Mouse (Mus musculus) embryo, embryonic 11 days (tissue): ENCODE measurements around the gene Uimc1.
"Not testable (repeated sequence)": the region's sequence is repeated elsewhere in the genome, so short reads cannot be mapped to it uniquely, and the experiment has no call there.

Experiments used
- DNase-seq: peaks from one replicate; pipeline ENCODE4 v3.0.0-alpha.2; 2015

Uimc1 gene

DNA sequence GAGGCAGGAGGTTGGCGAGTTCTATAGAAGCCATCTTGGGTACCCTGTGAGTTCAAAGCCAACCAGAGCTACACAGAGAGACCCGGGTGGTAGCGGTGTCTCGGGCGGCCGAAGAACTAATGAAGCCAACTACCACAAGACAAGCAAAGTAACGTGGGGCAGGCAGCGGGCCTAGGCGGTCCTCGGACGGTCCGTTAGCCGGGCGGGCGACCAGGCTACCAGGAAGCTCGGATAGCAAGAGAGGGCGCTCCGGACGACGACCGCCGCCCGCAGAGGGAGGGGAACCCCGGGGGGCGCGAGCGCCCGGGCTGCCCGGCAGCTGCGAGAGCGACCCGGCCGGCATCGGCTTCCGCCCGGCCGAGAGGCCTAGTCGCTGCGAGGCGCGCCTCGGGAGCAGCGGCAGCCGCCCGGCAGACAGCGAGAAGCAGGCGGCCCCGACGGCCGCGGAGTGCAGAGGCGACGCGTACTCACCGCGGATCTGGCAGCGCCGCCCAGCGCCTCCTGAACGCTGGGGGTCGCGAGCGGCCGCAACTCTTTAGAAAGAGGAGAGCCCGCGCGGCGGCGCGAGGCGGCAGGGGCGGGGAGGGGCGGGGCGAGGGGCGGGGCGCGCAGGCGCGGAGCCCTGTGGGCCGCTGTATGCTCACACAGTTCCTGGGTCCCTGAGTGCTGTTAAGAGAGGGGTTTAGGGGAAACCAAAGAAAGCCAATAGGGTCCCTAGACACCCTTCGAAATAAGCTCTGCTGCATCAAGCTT, at the start of gene Uimc1:
Gene Uimc1 (minus strand): TSS at position 575 of the 753 bp plus-strand sequence.
- DNase-seq: peak; percentile 96

DNA sequence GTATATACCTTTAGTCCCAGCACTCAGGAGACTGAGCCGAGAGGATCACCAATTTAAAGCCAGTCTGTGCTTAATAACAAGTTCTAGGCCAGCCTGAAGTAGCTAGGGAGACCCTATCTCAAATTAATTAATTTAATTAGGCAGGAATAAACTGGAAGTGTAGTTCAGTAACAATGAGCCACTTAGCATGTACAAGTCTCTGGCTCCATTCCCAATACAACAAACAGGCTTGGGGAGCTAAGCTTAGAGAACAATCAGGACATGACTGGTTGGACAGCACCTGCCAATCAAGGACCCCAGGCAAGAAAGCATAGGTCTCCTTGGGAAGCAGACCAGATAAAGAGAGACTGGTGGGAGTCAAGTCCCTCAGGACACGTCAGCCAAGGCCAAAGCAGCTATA, 40.2 kb upstream of the Uimc1 start:
- no peak for DNase-seq

DNA sequence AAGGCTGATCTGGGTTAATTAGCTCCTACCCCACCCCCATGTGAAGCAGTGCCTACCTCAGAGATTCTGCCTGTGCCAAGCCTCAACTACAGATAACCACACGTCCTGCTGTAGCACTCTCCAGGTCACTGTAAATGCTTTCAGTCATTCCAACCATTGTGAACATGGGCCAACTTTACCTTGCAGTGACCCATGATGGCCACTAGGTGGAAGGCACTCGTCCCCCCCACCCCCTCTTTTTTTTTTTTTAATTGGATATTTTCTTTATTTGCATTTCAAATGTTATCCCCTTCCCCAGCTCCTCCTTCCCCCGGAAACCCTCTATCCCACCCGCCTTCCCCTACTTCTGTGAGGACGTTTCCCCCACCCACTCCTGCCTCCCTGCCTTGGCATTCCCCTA, 35.3 kb upstream of the Uimc1 start:
- DNase-seq: peak; percentile 29

DNA sequence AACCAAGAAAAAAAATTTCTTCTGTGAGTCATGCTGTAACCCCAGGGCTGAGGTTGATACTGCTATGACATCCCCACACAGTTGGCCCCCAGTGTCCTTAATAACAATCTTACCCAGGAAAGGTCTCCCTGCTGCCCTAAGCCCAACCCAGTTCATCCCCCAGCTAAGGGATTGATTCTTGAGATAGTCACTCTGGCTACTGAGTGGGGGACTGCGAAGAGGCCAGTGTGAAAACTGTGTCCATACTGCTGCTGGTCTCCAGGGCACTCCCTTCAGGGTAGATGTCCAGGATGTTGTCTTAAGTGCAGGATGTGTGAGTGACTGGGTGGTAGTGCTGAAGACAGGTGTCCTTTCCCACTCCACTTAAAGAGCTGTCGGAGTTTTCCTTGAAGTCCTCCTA, 33.3 kb upstream of the Uimc1 start, which contains the start of gene Gm17617:
Gene Gm17617 (minus strand): TSS at position 101 of the 400 bp plus-strand sequence.
- DNase-seq: no peak

DNA sequence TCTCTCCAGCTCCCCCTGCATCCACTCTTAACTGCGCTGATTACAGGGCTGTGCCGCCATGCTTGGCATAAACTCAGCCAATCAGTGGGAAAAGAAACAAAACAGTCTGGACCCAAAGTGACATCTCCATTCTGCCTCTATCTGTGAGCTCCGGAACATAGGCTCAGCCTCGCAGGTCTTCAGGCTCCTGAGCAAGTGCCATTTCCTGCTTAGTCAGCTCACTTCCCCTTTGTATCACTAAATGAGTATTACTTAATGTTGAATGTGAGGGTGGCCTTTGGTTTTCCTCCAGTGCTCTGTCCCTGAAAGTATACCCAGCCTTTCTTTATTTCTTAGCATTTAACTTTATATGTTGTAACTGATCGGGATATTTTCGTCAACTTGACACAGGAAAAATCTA, 24.8 kb upstream of the Uimc1 start:
- no peak for DNase-seq

DNA sequence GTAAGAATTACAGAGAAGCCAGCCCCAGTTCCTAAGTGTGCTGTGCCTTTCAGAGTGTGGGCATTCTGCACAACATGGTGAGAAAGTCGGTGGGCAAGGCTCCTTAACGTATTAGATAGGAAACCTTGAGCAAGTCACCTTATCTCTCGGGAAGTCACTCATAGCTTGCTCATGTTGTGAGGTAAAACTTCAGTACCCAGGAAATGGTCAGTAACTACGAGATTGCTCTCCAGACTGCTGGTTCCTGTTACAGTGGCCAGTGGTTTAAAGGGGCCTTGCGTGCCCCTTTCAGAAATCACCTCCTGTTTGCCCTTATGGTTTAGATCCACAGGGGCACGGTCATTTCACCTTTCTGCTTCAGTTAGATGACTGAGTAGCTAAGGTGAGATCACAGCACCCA, 14.3 kb upstream of the Uimc1 start:
- DNase-seq: no peak

DNA sequence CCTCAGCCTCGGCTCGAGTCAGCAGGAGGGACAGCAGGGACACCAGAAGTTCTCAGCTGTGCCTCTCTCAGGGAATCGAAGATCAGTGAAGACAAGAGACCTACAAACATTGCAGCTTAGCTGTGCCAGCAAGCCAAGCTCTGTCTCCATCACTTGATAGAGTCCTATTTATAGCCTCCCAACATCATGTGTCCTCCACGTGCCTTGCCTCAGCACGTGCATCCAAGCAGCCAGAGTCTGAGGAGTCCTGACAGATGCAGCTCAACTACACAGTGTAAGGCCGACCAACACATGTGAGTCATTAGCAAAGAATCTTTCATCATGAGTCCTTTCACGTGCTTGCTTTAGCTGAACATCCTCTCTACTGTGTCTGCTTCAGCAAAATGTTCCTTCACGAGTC, 7.6 kb upstream of the Uimc1 start:
- DNase-seq: no peak

DNA sequence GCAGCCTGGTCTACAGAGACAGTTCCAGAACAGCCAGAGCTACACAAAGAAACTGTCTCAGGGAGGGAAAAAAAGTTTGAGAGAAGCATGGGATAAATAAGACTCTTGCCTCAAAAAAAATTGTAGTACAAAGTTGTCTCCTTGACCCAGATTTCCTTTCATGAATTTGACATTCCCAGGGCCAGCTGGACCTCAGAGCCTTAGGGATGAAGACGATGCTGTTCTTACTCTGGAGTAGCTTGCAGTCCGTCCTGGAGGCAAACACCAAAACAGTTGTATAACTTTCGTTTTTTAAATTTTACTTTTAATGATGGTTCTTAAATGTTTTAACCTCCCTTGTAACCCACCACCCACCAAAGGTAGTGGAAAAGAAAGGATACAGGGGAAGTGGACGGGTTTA, 7.0 kb upstream of the Uimc1 start:
- DNase-seq: no peak

DNA sequence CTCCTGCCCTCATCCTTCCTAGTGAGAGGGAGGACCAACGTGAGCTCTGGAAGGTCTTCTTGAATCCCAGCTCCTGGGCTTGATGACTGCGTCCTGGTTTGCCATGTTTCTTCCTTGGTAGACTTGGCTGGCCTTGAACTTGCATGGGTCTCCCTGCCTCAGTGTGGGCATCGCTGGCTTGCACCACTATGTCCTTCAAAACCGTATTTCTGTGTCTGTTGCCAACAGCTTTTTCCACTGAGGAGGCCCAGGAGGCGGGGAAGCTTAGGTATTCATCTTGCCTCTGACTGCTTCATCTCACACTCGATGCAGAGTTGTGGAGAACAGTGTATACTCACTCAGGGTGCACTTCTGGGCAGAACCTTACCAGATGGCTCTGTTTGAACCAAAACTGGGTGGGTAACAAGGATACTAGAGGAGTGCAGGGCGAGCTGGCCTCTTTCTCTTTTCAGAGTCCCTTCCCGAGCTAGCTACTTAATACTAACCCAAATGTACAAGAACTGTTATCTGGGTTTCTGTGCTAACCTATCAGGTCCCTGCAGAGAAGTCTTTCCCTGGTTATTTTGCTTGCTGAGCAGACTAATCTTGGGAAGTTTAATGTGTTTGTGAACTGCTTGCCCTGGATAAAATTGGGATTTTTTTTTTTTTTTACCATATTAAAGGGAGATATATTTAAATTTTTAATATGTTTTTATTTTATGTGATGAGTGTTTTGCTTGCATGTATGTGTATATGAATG, 6.0 kb upstream of the Uimc1 start:
- peak; percentile 5 for DNase-seq

DNA sequence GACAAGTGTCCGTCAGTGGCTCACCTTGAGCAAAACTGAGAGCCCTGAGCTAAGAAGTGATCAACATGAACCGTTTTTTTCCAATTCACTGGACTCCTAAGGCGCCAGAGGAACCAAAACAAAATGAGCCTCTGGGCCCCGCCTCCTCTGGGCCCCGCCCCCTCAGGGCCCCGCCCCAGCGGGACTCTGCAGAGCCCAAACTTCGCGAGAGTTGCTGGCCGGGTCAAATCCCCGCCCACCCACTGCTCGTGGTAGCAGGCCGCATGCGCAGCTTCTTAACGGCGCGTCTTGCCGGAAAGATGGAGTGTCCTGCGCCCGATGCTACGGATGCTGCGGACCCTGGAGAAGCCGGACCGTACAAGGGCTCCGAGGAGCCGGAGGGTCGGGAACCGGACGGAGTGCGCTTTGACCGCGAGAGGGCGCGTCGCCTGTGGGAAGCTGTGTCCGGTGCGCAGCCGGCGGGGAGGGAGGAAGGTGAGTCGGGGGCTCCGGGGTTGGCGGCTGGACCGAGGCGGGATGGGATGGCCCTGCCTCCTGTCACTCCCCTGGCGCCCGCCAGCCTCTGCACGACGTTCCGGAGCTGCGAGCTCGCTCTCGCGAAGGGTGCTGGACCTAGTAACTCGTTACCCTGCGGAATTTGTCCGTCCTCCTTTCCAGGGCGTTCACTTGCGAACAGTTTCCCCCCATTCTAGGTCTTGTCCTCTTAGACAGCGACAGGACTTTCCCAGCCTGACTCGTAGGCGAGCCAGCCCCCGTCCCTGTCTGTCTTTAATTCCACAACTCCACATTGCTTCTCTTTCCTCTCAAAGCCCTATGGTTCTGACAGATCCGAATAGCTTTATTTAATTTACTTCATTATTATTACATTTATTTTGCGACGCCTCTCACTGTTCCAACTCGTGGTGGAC, 5.2 kb upstream of the Uimc1 start, which contains the start of gene Zfp346:
Gene Zfp346 (plus strand): TSS at position 267 of the 908 bp plus-strand sequence.
- peak; percentile 99 for DNase-seq

DNA sequence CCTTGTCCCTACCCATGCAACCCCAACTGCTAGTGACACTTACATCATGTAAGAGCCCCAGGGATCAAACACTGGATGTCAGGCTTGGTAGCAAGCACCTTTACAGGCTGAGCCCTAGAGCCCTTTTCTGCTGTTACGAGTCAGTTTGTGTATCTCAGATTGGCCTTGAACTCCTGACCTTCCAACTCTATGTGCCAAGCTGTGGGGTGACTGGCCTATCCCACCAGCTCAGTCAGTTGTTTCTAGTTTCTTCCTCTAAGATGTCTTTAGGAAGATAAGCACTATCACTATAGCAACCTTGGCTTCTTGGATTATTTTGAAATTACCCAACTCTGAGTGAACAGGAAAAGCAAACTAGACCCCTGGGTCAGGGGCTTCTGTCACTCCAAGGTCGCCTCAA, 3.3 kb upstream of the Uimc1 start:
- no peak for DNase-seq

DNA sequence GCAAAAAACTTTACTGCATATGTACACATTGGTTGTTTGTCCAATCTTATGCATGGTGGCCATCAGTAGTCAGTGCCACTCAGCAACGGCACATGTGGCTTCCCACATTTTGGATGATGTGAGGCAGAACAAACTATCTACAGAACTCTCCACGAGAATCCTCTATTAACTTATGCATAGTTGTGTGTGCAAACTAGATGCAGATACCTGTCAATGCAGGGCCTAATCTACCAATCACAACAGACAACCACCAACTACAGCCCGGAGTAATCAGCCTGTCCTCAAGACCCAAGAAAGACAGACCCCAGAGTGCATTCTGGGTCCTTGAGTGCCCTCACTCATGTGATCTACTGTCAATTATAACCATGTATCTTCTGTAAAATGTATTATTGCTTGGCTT, 2.3 kb upstream of the Uimc1 start:
- no peak for DNase-seq

DNA sequence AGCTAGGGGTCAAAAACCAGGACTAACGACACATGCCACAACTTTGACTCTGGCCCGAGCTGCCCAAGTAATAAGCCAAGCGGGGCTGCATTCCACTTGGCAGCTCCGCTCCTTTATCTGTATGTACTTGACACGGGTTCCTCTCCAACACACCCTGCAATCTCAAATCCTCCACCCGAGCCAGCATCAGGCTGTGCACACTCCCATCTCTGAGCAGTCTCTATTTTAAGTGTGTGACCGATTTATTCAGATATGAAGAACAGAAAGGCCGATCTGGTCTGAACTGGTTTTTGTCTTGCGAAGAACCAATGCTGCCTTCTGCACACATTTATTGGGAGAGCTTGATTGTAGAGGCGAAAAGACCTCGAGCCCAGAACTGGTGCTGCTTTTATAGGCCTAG, 1.5 kb upstream of the Uimc1 start:
- no peak for DNase-seq

DNA sequence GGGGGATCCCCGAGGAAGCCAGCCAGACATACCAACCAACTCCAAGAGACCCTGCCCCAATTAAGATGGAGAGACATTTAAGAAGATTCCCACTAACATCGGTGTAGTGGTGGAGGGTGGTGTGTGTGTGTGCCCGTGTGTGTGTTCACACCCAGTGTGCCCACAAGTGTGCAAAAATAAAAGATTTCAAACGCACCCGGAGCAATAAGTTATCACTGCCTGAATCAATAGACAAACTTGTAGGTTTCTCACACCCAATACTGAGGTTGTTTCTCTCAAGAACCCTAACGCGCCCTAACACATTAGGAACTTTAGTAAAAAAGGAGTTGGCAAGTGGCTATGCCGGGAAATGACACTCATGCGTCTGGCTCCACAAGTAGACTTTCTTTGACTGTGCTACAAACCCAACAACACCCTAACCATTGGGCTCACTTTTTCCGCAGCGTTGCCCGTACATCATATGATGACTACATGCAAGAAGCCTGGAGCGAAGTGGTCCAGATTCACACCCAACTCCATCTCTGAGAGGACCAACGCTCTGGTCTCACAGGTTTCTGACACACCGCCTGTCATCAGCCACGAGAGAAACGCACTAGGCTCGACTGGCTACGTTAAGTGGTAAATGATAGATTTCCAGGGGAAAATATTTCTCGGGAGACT, 904 bp downstream of the Uimc1 start:
- peak; percentile 47 for DNase-seq

DNA sequence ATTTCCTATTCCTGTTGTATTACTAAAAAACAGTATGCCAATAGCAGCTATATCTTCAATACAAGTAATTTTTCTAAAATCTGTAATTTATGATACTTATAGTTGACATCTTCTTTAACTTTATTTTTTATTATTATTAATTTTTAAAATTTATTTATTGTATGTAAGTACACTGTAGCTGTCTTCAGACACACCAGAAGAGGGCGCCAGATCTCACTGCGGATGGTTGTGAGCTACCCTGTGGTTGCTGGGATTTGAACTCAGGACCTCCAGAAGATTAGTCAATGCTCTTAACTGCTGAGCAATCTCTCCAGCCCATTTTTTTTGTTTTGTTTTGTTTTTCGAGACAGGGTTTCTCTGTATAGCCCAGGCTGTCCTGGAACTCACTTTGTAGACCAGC, 2.3 kb downstream of the Uimc1 start:
- not testable (repeated sequence) for DNase-seq

DNA sequence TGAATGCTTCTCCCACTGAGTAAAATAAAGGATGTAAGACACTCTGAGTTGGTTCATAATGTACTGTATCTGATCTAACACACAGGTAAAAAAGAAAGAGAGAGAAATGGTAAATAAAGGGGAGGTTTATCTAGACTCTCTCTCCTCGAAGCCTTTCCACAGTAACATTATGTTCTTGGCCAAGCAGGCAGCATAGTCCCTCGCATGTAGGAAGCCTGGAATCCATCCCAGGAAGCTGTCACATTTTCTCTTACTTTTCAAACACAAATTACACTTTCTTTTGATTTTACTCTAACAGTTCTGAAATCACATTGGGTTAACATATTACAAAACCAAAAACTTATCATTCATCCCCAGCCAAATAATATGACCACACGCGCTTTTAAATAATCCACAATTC, 7.5 kb downstream of the Uimc1 start:
- no peak for DNase-seq

DNA sequence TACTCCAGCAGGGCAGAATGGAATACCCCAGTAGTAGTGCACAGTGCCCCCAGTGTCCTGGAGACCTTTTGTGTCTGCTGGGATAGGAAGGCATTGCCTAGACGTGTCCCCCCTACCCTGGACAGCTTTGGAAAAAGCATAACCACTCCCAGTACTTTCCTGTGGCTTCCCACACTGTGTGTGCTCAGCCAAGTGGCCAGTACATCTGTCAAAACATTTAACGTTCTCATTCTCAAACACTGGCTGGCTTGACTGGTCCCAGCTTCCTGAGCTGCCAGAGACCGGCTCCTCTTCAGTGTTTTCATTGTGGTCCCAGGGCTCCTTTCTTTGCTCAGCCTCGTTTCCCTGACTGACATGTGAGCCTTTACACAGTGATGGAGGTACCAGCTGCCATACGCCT, 24.5 kb downstream of the Uimc1 start:
- peak; percentile 9 for DNase-seq

DNA sequence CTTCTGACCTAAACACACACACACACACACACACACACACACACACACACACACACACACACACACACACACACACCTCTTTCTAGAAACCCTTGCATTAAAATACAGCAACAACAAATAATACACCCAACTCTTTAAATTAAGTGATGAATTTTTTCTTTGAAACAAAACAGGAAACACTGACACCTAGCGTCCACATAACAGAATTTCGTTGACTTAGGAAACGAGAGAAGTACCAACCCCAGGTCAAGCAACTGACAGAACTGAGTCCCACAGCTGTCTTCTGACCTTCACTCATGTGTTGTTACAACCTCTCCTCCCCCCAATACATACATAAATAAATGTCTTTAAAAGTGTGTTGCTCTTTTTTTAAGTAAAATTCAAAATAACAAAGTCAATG, 28.8 kb downstream of the Uimc1 start:
- peak; percentile 59 for DNase-seq

DNA sequence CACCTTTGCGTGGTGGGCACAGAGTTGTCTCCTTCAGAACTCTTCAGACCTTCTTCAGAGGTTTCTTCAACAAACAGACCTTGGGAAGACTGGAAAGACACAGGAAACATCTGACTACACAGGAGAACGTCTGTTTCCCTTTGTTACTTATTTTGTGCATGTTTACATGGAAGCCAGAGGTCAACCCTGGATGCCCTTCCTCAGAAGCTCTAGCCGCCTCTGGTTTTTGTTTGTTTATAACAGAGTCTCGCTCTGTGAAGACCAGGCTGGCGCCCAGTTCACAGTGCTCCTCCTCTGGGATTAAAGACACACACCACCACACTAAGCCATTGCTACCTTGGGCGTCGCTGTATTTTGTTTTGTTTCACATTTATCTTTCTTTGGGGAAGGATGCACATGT, 30.4 kb downstream of the Uimc1 start:
- peak; percentile 7 for DNase-seq

DNA sequence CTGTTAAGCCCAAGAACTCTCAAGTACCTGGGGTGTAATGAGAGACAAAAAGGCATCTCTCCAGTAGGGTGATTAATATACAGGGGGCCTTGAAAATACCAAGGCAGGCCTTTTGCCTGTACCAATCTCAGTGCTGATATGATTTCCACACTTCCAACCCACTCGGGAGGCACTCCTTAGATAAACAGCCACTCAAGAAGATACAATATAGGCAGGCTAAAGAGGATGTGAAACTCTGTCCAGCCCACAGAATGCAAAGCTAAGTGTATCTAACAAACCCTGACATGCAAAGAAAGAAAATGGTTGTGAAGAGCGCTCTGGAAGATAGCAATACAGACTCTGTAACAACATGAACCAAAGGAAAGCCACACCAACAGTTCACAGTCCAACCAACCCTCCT, 36.8 kb downstream of the Uimc1 start:
- DNase-seq: no peak

DNA sequence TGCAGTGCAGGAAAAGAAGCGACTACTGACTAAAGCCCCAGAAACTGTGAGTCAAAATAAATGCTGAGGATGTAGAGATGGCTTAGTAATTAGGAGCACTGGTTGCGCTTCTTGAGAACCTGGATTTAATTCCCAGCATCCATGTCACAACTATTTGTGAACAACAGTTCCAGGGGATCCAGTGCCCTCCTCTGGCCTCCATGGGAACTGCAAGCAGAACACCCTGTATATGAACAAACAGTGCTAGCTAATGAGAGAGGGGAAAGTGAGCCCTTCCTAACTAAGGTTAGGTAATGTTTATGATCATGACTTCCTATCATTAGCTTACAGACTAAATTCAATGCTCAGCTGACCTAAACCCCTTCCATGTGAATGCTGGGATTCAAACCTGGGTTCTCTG, 42.1 kb downstream of the Uimc1 start:
- no peak for DNase-seq

DNA sequence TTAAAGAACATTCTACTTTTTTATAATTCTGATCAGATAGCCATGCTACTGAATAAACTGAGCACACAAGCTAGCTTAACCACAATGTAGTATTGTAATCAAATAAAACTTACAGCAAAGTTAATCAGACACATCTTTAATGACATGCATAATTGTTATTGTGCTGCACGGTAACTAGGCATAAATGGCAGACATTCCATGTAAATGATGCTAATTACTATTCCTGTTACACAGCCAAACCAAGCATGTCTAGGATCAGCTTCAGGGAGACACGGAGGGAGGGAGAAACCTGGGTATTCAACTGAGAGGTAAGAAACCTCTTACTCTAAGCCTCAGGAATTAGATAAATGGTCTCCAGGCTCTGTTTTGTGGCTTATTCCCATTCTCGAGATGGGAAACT, 52.4 kb downstream of the Uimc1 start:
- DNase-seq: no peak

DNA sequence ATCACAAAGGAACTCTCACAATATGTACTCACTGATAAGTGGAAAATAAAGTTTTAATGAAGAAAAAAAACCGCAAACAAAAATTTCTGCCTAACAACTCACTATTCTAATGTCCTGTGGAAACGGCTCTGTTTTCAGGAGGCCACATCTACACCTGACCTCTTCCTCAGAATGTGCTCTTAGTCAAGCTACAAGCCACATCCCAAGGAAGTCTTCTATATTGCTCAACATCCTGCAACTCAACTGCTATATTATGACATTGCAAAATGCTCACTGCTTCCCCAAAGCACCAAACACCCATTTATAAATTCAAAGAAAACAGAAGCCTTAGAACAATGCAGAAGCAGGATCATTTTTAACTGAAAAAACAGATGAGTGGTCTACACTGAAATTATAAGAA, 60.1 kb downstream of the Uimc1 start:
- no peak for DNase-seq
